Mouse (Mus musculus): ENCODE results near the gene Mafg.

DNA sequence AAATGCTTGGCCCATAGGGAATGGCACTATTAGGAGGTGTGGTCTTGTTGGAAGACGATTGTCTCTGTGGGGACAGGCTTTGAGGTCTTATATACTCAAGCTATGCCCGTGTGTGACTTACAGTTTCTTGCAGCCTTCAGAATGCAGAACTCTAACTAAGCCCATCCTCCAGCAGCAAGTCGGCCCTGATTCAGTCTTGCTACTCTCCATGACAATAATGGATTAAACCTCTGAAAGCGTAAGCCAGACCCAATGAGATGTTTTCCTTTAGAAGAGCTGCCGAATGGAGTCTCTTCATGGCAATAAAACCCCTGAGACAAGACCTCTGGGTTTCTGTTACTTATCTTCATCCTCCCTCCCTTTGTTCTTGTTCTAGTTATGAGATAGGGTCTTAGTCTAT lies 1.4 kb upstream of the Mafg start:
- TF ChIP-seq CTCF (IDR thresholded peaks at IDR 0.05; ENCODE audit: control insufficient read depth, insufficient read depth, low read length) (no peak), POLR2A (IDR thresholded peaks at IDR 0.05; ENCODE audit: borderline replicate concordance, control insufficient read depth, low read depth, low read length) (no peak)

All from bone marrow, adult 2 months (tissue).